Mouse (Mus musculus) T-helper 2 cell (primary cell): ENCODE measurements around the gene Peli1.
"Not testable (repeated sequence)": the region's sequence is repeated elsewhere in the genome, so short reads cannot be mapped to it uniquely, and the experiment has no call there.

Experiments used
- in situ Hi-C: fragments of 300-600 bp; cut with MboI, MseI; formaldehyde crosslinking; loops from one replicate; pipeline ENCODE4 v1.15.1; 2025; ENCODE audit warnings: high pct_unique_total_duplicates

Gene Peli1

DNA sequence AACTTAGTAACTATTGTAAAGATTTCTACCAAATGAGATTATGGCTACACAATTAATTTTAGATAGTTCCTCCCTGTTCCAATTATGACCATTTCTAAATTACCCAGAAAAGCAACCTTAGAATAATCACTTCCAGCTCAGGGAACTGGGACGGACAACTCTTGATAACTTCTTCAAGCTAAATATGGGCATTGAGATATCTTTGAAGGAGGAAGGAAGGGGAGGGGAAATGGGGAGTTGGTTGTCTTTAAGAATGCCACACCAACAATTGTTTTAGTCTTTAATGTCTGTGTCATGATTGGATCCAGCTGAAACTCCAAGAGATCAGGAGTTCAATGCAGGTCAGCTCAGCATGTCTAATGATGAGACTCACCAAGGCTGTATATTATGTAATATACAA, 91.6 kb downstream of the Peli1 start:
- in situ Hi-C loops: loop anchor here (10.0 kb wide), 1 partner anchor 268 kb away; no protein-coding TSS in a partner anchor

DNA sequence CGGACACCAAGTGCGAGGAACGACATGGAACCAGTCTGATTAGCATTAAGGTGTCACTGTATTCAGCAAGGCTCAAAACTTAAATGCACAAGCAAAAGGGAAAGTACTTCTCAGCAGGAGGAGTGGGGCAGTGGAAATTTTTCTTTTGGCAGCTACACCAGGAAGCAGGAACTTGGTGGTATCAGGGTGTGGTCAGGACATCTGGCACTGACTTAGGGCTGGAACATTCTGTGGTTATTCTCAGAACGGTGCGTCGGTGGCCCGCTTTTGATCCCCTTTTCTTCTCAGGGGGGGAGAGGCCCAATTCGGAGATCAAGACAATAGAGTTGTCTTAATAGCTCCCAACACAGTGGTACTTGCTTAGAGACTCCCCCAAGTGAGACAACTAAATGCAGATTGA, 100.7 kb downstream of the Peli1 start:
- in situ Hi-C loops: not testable (repeated sequence)

DNA sequence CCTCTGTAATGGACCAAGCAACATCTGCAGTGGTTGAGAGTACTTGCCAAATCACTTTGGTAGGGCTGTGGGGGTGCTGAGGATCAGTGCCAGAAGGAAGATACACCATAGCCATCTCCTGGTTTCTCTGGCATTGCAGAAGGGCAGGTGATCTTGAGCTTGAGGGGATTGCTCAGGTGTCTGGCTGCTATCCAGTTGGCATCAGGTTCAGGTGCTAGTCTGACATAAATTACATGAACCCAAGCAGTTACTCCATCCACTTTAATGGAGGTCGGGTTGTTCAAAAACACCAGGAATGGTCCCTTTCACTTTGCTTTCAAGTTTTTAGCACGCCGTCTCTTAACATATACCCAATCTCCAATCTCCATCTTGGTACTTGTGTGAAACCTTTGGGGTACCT, 103.8 kb downstream of the Peli1 start:
- in situ Hi-C loops: no loop called here
